Mouse (Mus musculus): ENCODE results near the gene Polh. TPM values are rescaled to one million over a fixed set of nuclear protein-coding genes. Genes with fewer than 3 reads are reported as not detected.

The Polh gene
- total and polyA plus RNA-seq, 2 experiments from 2014 or later: 7.8 to 11.0 TPM

DNA sequence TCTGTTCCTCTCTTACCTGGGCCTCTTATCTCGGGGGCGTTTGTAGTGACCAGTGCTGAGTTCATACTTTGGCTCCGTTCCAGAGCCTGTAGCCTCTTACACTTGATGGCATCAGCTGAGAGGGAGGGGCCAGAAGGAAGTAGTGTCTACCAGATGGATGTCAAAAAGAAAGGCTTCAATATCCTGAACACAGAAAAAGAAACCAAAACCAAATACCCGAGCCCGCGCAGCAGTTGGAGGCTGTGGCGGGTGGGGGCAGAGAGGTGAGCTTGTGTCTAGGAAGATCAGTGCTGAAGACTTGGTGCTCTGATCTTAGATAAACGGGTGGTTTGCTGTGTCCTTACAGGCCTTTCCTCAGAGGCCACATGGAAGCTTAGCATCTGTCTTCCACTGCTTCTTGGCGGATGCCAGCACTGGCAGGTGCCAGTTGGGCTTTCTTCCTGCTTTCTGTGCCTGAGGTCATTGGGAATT lies 39.5 kb downstream of the Polh start:
- peak overlapping the region; percentile 76 for H3K27ac ChIP-seq (ENCODE audit: low read depth)
- no peak overlapping the region for H3K9ac ChIP-seq (replicated peaks; ENCODE audit: low read depth, low read length)
- peaks cover 28% of the 10 kb centered on the region for H3K4me1 ChIP-seq (ENCODE audit: control insufficient read depth, insufficient read depth)
- peak overlapping the region; percentile 41 for H3K4me2 ChIP-seq (ENCODE audit: low read depth, low read length)
- peak; percentile 34 for DNase-seq (ENCODE audit: low spot score)
- WGBS: 44% methylated on average over 9 of the region's 9 CpGs
- H3K27me3 ChIP-seq (ENCODE audit: control insufficient read depth, insufficient read depth, low read length): no peaks in the 10 kb centered on the region
- no peaks in the 10 kb centered on the region for H3K9me3 ChIP-seq (replicated peaks; ENCODE audit: control insufficient read depth, low read length)
- H3K36me3 ChIP-seq (replicated peaks; ENCODE audit: control insufficient read depth, insufficient read depth, low read length): peaks cover 43% of the 10 kb centered on the region
- TF ChIP-seq CTCF (IDR thresholded peaks at IDR 0.05; ENCODE audit: low read depth) (no peak), EP300 (IDR thresholded peaks at IDR 0.05; ENCODE audit: low read depth) (no peak)
- ATAC-seq (ENCODE audit: insufficient read depth, low read depth): no peak
- H3K4me3 ChIP-seq (ENCODE audit: low read depth, low read length): peak overlapping the region; percentile 23

- H3K36me3 ChIP-seq (replicated peaks; ENCODE audit: control insufficient read depth, insufficient read depth, low read length): peaks cover 39% of the 10 kb centered on the region
- H3K4me3 ChIP-seq (ENCODE audit: low read depth, low read length): peak overlapping the region; percentile 23; the same call in 1 of the 2 replicates
- ATAC-seq (ENCODE audit: insufficient read depth, low read depth) (no peak), DNase-seq (ENCODE audit: low spot score) (no peak)
- peak overlapping the region; percentile 41 for H3K4me2 ChIP-seq (ENCODE audit: low read depth, low read length)
- no peaks in the 10 kb centered on the region for H3K9me3 ChIP-seq (replicated peaks; ENCODE audit: control insufficient read depth, low read length)
- H3K9ac ChIP-seq (replicated peaks; ENCODE audit: low read depth, low read length): no peak overlapping the region
- WGBS: 75% methylated on average over 7 of the region's 7 CpGs
- no peaks in the 10 kb centered on the region for H3K27me3 ChIP-seq (ENCODE audit: control insufficient read depth, insufficient read depth, low read length)
- TF ChIP-seq EP300 (IDR thresholded peaks at IDR 0.05; ENCODE audit: low read depth) (no peak), CTCF (IDR thresholded peaks at IDR 0.05; ENCODE audit: low read depth) (no peak)
- H3K27ac ChIP-seq (ENCODE audit: low read depth): peak overlapping the region; percentile 76
- H3K4me1 ChIP-seq (ENCODE audit: control insufficient read depth, insufficient read depth): peaks cover 28% of the 10 kb centered on the region
Observed at GRCm38 (mm10) chr17:46162551-46162950, 39.9 kb downstream of the Polh start.

DNA sequence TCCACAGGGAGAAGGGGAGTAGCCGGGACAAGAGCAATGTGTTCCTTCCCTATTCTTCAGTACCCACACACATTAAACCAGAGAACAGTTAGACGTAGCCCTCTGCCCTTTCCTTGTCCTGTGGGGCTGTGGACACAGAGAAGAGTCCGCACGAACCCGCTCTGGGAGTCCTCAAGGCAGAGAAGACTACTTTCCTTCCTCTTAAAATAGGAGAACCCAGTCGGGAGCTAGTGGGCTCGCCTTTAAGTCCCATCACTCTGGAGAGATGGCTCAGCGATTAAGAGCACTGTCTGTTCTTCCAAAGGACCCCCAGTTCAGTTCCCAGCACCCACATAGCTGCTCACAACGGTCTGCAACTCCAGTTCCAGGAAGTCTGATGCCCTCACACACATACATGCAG lies 40.7 kb downstream of the Polh start:
- TF ChIP-seq EP300 (IDR thresholded peaks at IDR 0.05; ENCODE audit: low read depth) (no peak), CTCF (IDR thresholded peaks at IDR 0.05; ENCODE audit: low read depth) (no peak)
- no peak for ATAC-seq (ENCODE audit: insufficient read depth, low read depth)
- H3K4me1 ChIP-seq (ENCODE audit: control insufficient read depth, insufficient read depth): peaks cover 25% of the 10 kb centered on the region

GRCm38 (mm10) chr17:46161179-46161578 lies 41.3 kb downstream of the Polh start:
- 1% methylated on average over 19 of the region's 19 CpGs for WGBS
- TF ChIP-seq CTCF (IDR thresholded peaks at IDR 0.05; ENCODE audit: low read depth): no peak
- TF ChIP-seq EP300 (IDR thresholded peaks at IDR 0.05; ENCODE audit: low read depth): no peak
- peak overlapping the region; percentile 86 for H3K4me3 ChIP-seq (ENCODE audit: low read depth, low read length)
- H3K27ac ChIP-seq (ENCODE audit: low read depth): peak overlapping the region; percentile 86
- ATAC-seq (ENCODE audit: insufficient read depth, low read depth): no peak
- peak overlapping the region; percentile 82 for H3K4me2 ChIP-seq (ENCODE audit: low read depth, low read length)
- no peaks in the 10 kb centered on the region for H3K9me3 ChIP-seq (replicated peaks; ENCODE audit: control insufficient read depth, low read length)
- peaks cover 21% of the 10 kb centered on the region for H3K4me1 ChIP-seq (ENCODE audit: control insufficient read depth, insufficient read depth)
- peaks cover 25% of the 10 kb centered on the region for H3K36me3 ChIP-seq (replicated peaks; ENCODE audit: control insufficient read depth, insufficient read depth, low read length)
- H3K9ac ChIP-seq (replicated peaks; ENCODE audit: low read depth, low read length): peak overlapping the region; percentile 85
- no peaks in the 10 kb centered on the region for H3K27me3 ChIP-seq (ENCODE audit: control insufficient read depth, insufficient read depth, low read length)
- DNase-seq (ENCODE audit: low spot score): peak; percentile 44

More for the DNA sequence above, 40.7 kb downstream of the Polh start:
- Histone ChIP-seq H3K27me3 (ENCODE audit: control insufficient read depth, insufficient read depth, low read length) (no peaks in the 10 kb centered on the region), H3K4me3 (ENCODE audit: low read depth, low read length) (peak overlapping the region; percentile 86), H3K27ac (ENCODE audit: low read depth) (peak overlapping the region; percentile 86), H3K4me2 (ENCODE audit: low read depth, low read length) (peak overlapping the region; percentile 82), H3K9me3 (replicated peaks; ENCODE audit: control insufficient read depth, low read length) (no peaks in the 10 kb centered on the region), H3K36me3 (replicated peaks; ENCODE audit: control insufficient read depth, insufficient read depth, low read length) (peaks cover 31% of the 10 kb centered on the region), H3K9ac (replicated peaks; ENCODE audit: low read depth, low read length) (peak overlapping the region; percentile 85)
- DNase-seq (ENCODE audit: low spot score): no peak
- 41% methylated on average over 9 of the region's 9 CpGs for WGBS

- Histone ChIP-seq H3K4me3 (ENCODE audit: low read depth, low read length) (peak within 1 kb of the TSS; percentile 86), H3K36me3 (replicated peaks; ENCODE audit: control insufficient read depth, insufficient read depth, low read length) (peaks cover 20% of the 10 kb centered on the region), H3K9me3 (replicated peaks; ENCODE audit: control insufficient read depth, low read length) (no peaks in the 10 kb centered on the region), H3K27ac (ENCODE audit: low read depth) (peak within 1 kb of the TSS; percentile 96), H3K9ac (replicated peaks; ENCODE audit: low read depth, low read length) (peak within 1 kb of the TSS; percentile 85), H3K27me3 (ENCODE audit: control insufficient read depth, insufficient read depth, low read length) (no peaks in the 10 kb centered on the region), H3K4me1 (ENCODE audit: control insufficient read depth, insufficient read depth) (peaks cover 21% of the 10 kb centered on the region), H3K4me2 (ENCODE audit: low read depth, low read length) (peak within 1 kb of the TSS; percentile 82)
- TF ChIP-seq CTCF (IDR thresholded peaks at IDR 0.05; ENCODE audit: low read depth) (no peak), EP300 (IDR thresholded peaks at IDR 0.05; ENCODE audit: low read depth) (no peak)
- 0% methylated on average over 23 of the region's 23 CpGs for WGBS
- DNase-seq (ENCODE audit: low spot score) (peak; percentile 100), ATAC-seq (ENCODE audit: insufficient read depth, low read depth) (peak; percentile 89)
Observed at GRCm38 (mm10) chr17:46160686-46161085, 41.8 kb downstream of the Polh start, which contains the start of gene Gtpbp2. Gene Gtpbp2, plus strand, starts transcription at chr17:46161032.
